Mouse (Mus musculus) adrenal gland, adult 2 months (tissue): ENCODE results near the gene Lrfn2. TPM values are rescaled to one million over a fixed set of nuclear protein-coding genes. Genes with fewer than 3 reads are reported as not detected.

Experiments
- DNase-seq: peaks from one replicate; pipeline ENCODE4 v3.0.0; 2021
- polyA plus RNA-seq: library from polyadenylated mRNA; depleted of rRNA; stranded (reverse); fragments of >200 nt; gene quantifications from 2 replicates; pipeline ENCODE4 v1.2.3, GENCODE M21; 2012
- total RNA-seq, 2 experiments: library from RNA; stranded (reverse); gene quantifications; 2 replicates each; pipeline ENCODE4 v1.2.3; 2021

Lrfn2 gene
- total and polyA plus RNA-seq, 3 experiments: 0.21 to 0.72 (median 0.34) TPM

DNA sequence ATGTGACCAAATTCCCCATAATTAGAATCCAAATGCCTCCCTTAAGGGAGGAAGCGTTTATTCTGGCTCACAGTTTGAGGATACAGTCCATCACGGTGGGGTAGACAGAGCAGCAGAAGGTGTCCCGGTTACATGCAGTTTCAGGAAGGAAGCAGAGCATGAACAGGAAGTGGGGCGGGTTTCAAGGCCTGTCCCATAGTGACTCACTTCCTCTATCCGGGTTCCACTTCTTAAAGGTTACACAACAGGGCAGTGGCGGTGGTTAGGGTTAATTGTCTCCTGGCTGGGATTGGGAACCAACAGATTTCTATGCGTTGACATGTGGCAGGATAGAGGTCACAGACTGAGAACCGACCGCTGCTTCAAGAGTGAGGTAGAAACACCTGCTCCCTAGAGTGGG lies 31.6 kb downstream of the Lrfn2 start:
- no peak for DNase-seq

DNA sequence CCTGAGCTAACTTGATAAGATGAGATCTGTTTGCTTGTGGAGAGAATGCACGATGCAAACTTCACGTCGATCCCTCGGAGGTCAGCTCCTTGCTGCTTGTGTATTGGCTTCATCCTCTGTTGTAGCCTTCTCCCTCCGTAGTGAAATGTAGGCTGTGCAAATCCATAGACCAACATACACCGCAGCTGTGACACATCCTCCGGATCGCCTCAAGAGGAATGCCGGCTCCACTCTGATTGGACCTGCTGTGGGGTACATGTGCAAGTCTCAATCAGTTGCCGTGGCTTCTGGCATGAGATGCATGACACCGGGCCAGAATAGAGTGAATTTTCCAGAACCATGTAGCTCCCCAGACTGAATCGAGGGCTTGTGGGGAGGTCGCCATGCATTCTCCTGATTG lies 36.1 kb downstream of the Lrfn2 start:
- no peak for DNase-seq

DNA sequence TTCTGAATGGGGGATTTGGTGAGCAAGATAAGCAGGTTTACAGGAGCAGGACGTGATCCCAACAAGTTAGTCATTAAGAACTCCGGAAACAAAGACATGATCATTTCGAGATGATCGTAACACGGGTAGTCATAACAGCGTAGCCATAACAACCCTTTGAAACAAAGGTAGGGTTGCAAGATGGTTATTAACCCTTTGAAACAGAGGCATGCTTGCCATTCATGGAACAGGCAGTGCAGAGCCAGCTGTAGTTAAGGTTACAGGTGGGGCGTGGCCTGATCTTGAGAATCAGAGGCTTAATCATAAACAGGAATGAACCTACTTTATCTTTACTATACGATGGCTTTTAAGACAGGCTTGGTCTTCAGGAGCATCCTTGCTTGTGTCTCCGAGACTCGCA lies 39.1 kb downstream of the Lrfn2 start:
- no peak for DNase-seq

DNA sequence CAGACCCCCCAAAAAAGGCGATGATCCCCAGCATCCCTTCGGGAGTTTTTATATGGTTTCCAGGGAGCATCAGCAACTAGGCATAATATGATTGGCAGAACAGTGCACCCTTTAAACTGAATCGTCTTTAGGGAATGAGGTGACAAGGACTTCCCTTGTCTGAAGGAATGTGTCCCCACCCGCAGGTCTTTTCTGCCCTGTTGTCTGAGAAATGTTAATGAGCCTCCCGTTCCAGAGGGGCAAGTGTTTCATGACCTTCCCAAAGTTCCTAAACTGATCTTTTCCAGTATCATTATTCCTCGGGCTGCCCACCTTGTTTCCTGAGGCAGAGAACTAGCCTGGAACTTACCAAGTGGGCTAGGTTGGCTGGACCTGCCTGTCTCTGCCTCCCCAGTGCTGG lies 40.7 kb downstream of the Lrfn2 start:
- DNase-seq: no peak

DNA sequence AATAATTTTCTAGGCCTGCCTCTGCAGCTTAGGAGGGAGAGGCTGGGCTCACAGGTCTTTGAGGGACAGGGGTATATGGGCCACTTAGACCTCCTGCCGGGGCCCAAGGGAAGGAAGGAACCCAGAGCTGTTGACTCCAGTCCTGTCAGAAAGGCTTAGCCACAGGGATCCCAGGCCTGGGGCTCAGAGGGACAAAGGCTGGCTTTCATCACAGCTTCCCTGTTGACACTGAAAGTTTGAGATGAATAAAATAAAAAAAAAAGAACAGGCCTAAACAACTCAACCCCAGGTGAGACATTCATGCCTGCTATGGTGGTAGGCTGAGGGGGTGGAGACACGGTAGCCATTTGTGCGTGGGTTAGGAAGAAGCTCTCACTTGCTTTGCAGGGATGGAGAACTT lies 41.2 kb downstream of the Lrfn2 start:
- DNase-seq: no peak

DNA sequence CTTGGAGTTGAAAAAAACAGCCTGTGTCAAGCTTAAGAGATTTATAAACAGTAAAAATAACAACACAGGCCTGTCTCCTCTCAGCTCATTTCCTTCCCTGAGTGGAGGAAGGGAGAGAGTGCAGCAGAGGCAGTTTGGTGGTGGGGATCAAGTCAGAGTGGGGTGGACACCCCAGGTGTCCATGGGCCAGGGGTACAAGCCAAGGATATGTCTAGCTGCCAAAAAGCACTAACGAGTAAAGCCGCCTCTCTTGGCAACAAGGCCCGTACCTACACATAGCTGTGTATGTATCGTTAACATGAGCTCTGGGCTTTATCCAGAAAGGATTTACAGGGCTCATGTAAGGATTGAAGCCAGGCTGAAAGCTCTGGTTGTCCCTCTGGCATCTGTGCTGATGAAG lies 42.9 kb downstream of the Lrfn2 start:
- no peak for DNase-seq

DNA sequence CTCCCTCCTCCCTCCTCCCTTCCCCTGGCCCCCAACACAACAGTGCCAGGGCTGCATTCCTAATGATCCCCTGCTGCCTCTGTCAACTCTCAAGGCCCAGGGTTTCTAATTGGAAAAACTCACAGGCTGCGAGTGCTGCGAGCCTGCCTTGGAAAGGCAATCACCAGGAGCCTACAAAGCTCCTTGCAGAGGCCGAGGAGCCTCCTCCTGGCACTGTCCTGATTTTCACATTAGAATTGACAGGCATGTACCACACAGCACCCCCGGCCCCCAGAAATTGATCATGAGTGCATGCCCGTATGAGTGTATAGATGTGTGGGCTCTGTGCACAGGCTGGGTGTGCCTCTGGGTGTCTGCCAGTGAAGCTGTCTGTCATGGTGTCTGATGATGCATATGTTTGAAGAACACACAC lies 44.4 kb downstream of the Lrfn2 start:
- DNase-seq: no peak

DNA sequence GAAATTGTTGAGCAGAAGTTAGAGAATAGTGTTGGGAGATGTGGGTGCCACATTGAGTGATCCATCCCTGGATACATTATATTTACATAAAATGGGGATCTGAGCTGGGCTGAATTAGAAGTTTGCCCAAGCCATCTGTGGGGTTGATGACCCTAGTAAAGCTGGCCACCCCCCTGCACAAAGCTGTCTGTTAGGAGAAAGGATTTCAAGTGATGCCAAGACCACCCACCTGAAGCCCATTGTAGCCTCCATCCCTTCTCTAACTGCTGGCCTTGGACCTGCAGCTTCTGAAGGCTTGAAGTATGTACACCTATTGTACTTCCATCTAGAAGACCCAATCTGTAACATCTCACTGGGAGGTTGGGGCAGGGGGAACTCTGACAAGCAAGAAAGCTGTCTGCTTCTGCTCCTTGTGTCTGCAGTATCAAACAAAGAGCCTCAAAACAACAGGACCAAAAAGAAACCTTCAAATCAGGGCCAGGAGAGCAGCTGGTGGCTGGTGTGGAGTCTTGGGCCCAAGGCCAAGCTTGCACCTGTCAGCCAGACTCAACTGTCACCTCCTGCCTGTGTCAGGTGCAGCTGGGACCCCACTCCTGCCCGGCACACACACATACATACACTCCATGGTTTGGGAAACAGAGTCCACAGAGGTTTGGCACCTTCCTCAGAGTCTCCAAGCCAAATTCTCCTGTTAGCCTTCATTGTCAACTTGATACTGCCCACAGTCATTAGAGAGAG lies 63.2 kb downstream of the Lrfn2 start:
- DNase-seq: no peak

DNA sequence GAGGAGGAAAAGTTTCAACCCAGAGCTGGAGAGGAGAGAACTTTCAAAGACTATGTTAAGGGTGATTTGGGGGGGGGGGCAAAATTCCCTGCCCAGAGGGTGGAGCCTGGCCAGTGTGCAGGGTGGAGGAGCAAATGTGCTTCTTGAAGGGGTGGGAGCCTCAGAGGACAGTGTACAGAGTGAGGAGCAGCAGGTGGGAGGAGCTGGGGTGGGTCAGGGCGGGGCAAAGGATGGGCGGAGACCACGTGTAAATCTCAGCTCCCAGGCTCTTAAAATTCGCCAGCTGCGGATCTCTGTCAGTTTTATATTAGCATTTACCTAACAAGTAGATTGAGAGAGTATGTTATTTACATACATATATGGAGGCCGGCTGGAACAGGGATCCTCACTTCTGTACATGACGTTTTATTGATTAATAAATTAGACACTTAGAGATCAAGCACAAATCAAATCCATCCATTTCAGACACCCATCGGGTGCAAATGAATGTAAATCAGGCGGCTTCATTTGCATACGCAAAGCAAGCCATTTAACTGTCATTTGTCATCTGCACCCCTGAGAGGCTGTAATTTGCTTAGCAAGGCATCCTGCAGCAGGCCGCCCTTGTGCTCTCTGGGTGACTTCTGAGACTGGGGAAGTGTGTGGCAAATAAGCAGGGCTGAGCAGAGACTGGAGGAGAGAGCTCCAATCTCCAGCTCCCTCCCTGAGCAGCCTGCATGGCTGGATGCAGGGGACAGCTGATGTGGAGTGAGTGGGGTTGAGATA lies 67.5 kb downstream of the Lrfn2 start:
- DNase-seq: no peak

DNA sequence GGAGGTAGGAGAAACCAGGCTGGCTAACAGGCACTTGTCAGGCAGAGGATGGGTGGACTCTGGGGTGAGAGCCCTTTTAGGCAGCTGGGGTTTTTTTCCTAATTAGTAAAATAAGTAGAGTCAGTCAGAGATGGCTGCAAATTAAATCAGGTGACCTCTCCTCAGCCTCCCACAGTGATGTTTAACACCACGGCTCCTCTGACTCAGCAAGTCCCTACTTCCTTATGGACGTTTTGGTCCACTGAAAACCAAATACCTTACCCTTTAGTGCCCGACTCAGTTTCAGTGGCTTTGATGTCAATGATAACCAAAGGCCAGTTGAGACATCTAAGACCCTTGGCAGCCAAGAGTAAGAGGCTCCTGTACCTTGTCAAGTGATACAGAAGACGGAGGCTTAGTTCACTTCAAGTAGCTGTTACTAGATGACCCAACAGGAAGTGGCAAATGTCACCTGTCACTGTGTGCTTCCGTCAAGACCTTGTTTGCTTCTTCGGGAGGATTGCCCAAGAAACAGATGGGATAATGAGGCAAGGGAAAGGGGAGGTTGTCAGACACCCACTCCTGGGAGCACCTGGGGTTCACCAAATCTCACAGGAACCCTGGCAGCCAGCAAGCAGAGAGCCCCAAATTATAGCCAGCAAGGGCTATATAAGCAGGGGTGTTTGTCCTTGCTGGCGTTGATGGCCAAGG lies 77.3 kb downstream of the Lrfn2 start:
- no peak for DNase-seq

DNA sequence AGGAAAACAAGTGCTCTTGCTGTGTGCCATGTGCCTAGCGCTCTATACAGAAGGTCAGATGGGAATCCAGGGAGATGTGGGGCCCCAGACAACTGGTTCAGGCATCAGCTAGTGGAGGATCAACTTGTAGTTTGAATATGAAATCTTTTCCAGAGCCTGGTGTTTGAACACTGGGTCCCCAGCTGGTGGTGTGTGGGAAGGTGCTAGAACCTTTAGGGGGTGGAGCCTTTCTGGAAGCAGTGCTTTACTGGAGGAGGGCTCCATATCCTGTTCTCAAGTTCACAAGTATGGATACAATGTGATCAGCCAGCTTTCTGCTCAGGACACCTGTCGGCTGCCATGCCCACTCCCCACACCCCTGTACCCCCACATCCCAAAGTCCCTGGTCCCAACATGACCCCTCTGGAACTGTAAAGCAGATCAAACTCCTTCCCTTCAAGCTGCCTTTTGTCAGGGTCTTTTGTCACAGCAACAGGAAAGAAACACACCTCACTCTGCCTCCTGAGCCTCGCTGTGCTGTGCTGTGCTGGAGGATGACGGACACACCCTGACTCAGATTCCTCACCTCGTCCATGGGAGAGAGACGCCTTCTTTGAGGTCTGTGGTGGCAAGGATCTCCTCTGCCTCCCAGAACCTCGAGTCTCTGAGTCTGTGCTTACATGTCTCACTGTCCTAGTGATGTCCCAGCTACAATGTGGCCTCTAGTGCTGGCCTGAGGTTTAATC lies 81.9 kb downstream of the Lrfn2 start:
- DNase-seq: no peak

DNA sequence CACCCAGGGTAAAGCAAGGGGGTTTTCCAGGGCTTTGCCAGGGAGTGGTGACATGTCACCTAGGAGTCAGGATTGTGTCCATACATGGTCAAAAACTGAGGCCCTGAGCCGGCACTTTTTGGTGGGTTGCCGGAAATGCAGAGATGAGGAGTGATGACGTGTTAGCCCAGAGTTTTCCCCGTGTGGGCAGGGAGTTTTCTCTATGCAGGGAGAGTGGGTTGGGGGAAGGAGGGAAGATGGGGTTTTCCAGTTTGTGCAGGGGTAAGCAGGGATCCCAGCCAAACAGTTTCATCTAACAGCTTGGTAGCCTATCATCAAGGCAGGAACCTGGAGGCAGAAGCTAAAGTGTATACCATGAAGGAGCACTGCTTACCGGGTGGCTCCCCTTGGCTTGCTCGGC lies 83.2 kb downstream of the Lrfn2 start:
- DNase-seq: no peak

DNA sequence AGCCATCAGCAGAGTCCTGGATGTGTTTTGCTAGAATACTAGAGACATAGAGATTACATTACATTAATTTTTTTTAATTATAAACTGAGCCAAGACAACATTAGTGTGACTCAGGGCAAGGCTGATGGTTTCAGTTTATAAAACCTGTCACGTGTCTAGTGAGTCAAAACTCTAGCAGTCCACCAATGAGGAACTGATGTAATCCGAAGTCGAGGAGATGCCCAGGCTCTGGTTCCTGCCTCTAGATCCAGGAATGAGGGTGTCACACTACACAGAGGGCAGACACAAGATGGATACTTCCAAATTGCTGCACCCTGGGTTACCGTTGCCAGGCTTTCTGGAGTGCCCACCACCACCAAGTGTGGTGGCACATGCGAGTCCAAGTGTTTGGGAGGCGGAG lies 84.0 kb downstream of the Lrfn2 start:
- DNase-seq: peak; percentile 9

DNA sequence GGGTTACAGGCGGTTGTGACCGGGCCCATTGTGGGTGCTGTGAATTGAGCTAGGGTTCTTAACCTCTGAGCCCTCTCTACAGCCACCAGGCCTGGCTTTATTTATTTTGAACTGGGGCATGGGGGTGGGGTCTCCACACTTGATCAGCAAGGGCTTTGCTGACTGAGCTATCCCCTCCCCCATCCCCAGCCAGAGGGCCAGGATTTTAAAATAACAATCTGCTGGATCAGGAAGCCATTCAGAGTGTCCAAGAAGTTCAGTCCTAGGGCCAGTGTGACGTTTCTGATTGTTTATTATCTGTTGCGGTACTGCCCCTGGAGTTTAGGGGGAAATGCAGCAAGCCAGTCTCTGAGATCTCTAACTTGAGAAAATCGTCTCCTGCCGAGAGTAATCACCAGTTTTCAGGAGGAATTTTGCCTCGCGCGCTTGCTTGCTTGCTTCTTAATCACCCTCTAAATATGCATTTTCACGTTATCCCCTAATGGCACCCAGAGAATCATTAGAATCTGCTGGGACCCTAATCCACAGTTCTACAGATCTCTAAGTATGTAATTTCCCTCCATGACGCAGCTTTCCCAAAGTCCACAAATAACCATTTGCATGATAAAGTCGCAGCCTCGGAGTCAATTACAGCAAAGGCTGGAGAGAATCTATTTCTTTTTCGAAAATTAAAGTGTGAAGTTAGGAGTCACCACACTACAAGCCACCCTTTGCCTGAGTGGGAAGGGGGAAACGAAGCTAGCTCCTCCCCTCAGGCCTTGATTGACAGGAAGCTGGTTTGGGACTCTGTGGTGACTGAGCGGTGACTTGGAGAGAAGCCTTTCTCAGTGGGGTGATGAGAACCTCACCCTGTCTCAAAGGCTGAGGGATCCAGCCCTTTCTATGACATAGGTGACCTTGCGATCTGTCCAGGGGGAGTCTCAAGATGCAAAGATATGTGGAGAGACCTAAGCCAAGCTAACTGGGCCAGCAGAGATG lies 85.5 kb downstream of the Lrfn2 start:
- no peak for DNase-seq

DNA sequence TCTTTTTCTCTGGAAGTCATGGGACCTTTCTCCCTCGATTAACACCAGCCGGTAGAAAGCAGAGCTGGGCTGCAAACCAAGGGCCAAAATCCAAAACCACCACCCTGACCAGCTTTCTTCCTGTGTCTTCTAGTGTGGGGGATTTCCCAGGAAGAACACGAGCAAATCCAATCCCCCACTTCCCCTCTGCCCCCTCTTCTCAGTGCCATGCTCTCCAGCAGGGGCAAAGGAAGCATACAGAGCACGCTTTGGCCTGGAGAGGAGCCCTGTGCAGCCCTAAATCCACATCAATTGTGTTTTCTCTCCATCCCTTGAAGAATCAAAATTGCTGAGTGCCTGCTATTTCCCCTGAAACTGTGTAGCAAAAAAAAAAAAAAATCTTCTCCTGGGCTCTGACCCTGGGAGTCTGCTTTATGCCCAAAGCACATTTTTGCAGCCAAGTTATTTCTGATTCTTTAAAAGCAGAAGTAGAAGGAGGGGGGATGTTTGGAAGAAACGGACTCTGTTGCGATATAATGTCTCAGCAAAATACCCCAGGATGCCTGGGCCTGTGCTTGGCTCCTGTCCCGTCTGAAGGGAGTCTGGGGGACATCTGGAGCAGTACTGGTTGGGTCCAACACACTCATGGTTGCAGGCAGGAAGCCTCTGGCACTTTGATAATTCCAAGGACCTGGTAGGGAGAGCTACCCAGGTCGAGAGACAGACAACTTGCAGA lies 86.8 kb downstream of the Lrfn2 start:
- no peak for DNase-seq

DNA sequence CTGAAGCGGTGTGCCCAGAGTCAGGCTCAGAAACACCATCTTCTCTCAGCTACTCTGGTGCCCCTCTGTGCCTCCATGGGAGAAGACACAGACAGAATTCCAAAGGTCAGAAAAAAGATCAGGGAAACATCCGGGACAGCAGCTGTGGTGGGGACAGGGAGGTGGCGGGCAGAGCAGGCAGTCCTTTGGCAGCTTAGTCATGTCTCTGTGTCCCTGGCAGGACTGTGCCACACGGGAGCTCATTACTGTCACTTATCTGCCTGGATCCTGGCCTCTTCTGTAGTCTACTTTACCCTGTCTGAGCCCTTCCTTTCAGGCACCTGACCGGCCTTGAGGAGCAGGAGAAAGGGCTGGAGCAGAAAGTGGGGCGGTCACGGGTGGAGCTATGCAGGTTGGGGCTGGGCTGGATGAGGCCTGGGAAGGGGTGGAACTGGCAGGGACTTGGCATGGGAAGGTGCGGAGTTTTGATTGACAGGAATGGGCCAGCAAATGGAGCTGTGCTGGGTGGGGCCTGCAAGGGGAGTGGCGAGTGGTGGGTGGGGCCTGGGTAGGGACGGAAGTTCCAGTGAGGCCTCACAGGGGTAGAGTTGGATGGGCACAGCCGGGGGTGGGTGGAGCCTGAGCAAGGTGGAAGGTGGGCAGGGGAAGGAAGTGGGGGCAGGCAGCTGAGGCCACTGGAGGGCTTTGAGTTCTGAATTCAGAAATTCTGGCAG lies 97.5 kb downstream of the Lrfn2 start:
- DNase-seq: peak; percentile 59

DNA sequence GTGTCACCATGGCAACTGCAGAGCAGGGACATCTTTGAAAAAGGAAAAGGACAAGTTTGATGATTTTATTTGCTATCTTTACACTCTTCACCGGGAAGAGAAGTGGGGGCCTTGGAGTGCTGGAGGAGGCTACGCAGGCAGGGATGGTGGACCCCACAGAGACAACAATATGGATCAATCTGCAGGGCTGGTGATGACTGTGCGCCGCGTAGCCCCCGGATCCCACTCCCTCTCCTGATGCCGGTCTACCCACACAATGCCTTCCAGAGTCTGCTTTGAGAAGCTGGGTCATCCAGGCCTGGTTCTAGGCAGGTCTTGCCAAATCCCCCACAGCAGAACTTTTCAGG lies 98.1 kb downstream of the Lrfn2 start:
- no peak for DNase-seq

DNA sequence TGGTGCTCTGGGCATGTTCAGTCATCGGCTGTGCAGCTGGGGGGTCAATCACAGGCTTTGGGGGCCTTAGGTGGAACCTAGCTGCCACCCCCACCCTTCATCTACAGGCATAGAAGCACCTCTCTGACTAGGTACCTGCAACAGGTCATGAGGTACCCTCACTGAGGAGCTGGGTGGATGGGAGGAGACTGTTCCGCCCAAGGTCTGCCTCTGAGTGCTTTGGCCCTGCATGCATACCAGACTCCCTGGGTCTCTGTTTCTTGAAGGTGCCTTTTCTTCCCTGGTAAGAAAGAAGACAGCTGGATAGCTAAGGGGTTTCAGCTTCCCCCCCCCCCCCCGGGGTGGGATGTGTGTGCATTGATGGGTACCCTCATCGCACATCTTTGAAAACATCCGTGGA lies 98.7 kb downstream of the Lrfn2 start:
- no peak for DNase-seq

DNA sequence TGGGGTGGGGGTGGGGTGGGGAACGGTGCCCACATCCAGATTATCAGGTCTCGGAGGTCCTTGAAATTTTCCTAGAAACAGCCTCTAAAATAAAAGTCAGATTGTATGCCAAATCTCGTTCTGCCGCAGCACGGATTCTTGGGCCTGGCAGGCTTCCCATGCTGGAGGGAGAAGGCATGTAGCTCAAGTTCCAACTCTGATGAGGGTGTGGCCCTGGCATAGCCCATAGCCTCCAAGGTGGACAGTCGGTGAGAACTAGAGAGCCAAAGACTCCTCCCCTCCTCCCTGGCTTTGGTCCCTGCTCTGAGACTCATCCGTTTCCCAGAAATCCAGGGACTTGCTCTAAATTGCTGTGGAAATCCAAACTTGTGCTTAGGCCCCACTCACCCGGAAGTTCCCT lies 99.6 kb downstream of the Lrfn2 start:
- DNase-seq: peak; percentile 41

DNA sequence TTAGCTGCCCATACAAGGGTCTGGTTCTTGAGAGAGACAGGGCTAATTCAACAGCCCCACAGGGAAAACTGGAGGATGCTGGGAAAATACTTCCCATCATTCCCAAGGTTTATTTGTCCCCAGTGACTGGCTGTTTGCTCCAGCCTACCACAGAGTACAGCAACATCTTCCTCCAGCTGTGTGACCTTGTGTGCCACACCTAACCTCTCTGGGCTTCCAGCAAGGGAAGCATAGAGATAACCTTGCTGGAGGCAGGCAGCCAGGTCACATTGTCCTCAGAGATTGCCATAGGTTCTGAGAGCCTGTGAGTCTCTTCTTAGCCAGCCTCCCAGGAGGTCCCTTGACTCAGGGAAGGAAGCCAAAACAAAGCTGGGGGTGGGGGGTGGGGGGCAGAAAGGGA lies 101.1 kb downstream of the Lrfn2 start:
- DNase-seq: no peak
